Mouse (Mus musculus) cerebellum, adult 9-11 months (tissue): ENCODE results near the gene Tnfaip1.
"Not testable (repeated sequence)": the region's sequence is repeated elsewhere in the genome, so short reads cannot be mapped to it uniquely, and the experiment has no call there.

ENCODE experiments used
- DNase-seq: peaks from one replicate; pipeline ENCODE4 v3.0.0; 2022

Gene Tnfaip1

DNA sequence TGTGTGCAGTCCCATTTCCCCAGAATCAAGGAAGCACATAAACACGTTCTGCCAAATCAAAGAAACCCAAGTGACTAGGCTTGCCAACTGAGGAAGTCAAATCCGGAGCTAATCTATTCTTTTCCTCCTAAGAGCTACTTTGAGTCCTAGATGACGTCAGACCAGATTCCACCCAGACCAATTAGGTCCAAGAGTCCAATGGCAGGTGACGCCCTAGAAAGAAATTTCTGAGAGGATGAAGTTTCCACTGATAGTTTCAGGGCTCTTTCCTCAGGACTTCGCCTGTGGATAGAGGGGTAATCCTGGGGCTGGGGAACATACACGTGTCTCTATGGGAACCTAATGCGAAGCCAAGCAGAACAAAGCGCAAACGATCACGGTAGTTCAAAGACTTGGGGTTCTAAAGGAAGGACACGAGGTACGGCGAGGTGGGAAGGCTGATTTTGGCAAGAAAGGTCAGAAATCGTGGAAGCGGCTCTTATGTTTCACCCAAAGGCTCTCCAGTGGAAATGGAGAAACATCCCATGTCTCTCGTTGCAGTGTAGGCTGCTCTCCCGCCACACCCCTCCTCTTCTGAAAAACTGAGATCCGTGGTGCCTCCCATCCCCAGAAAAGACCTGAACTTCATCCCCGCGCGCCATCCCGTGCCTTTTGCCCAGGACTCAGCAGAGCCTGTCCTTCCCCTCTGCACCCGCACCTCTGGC lies 604 bp downstream of the Tnfaip1 start:
- DNase-seq, result peak; percentile 60

- DNase-seq, result no peak
Measured at GRCm38 (mm10) chr11:78534516-78534915, 1.6 kb downstream of the Tnfaip1 start.

- not testable (repeated sequence) for DNase-seq
Measured at GRCm38 (mm10) chr11:78531515-78531914, 4.6 kb downstream of the Tnfaip1 start.

DNA sequence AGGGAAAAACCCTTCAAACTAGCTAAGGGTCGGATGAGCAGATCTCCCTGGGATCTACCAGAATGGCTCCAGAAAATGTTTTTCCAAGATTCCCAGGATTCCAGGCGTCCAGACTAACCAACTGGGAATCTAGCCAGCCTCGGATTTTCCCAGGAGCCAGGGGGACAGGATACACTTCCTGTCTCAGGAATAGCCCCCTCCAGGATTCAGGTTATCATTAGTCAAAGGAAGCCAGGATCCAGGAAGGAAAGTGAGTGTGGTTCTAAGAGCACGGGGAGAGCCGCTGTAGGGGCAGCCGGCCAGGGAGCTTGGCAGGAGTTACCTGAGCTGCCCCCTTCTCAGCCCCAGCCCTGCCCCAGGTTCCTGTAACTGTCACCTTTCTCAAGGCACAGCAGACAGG lies 5.1 kb downstream of the Tnfaip1 start:
- no peak for DNase-seq

DNA sequence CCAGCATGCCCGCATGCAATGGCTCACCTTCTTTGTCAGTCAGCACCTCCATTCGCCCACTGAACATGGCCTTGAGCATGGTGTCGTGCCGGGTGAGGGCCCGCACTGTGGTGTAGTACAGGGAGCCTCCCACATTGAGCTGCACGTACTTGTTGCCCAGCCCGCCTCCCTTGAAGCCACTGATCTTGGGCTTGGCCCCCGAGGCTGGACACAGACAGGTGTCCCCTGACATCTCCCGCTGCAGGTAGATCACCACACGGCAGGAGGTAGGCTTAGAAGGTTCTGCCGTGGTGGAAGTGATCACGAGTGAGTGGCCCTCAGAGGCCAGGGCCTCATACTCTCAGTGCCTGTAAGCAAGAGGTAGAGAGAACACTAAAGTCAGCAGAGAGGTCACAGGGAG lies 6.1 kb downstream of the Tnfaip1 start:
- no peak for DNase-seq

DNA sequence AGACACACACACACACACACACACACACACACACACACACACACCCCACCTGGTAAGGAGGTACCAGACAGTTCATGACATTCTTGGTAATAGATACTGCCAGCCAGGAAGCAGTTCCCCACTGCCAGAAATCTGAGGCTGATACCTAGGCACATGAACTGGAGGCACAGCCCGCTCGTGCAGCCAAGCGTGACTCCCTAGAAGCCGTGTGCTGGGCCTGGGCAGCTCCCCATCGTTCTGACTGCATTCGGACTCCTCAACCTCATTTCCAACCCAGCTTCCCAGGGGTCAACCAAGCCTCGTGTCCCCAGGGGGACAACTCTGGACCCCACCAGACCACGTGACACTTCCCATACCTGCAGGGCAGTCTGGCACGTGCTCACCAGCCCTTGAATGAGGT lies 7.4 kb downstream of the Tnfaip1 start:
- no peak for DNase-seq

GRCm38 (mm10) chr11:78524838-78525237 lies 11.3 kb downstream of the Tnfaip1 start:
- DNase-seq, result no peak

GRCm38 (mm10) chr11:78523241-78523955 lies 12.7 kb downstream of the Tnfaip1 start:
- no peak for DNase-seq

GRCm38 (mm10) chr11:78522481-78522997 lies 13.6 kb downstream of the Tnfaip1 start:
- DNase-seq, result no peak

- no peak for DNase-seq
Measured at GRCm38 (mm10) chr11:78521880-78522279, 14.3 kb downstream of the Tnfaip1 start.

- no peak for DNase-seq
Measured at GRCm38 (mm10) chr11:78518931-78519330, 17.2 kb downstream of the Tnfaip1 start.

GRCm38 (mm10) chr11:78515549-78516325 lies 20.4 kb downstream of the Tnfaip1 start:
- DNase-seq, result no peak

DNA sequence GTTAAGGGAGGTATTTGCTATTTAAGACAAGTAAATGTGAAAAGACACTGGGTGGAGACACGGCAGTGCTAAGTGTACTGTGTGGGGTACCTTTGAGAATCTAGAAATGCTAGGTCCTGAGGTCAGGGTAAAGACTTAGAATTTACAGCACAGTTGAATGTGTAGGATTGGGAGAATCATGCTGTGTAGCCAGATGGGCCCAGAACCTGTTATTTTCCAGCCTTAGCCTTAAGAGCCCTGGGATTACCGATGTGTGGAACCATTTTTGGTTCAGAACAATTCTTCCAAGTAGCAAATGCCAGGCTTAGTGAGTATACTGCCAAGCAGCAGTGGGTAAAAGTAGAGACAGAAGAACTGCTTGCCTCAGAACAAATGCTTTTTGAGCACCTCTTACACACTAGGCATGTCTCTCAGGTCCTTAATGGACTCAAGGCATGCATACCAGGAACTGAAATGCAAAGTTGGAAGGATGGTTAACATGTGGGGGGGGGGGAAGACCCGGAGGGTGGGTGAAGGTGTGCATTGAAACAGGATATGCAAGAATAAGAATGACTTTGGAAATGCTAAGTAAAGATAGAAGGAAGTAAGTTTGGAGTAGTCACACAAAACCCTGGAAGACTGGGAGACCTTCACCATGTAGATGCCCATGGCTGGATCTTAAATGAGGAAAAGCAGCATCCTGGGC lies 22.9 kb downstream of the Tnfaip1 start:
- DNase-seq, result no peak

DNA sequence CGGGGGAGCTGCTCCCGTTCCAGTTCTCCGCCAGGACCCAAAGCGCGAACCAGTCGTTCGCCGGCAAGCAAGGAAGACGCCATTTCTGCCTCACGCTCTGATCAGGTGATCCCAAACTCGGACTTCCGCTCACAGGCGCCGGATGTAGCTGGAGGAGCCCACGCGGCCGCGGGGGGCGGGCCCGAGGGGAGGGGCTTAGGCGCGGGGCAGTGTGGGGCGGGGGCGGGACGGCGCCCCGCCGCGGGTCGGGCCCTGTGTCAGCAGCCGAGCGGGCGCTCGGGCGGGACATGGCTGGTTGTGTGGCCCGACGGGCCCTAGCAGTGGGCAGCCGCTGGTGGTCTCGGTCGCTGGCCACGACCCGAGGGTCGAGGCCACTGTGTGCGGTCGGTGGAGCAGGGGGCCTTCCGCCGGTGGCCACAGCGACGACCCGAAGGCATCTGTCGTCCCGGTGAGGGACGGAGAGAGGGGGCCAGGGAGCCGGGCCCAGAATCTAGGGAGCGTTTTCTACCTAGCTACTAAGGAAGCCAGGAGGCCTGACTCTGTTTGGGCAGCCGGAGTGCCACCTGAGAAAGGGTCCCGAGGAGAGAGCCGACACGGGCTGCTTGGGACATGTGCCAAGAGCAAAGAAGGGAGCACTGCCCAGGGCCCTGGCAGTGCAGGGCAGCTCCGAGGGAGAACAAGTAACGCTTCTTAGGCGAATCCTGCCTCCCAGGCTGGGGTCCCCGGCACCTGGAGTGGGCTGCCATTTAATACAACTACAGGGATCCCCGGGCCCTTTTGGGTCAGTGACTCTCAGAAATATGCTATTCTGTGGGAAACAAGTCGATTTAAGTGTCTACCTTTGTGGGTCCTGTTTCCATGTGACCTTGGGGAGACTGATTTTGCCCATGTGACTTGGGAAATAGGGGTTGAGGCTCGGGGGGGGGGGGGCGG lies 23.8 kb downstream of the Tnfaip1 start, which contains the start of the genes Tmem199 and Poldip2:
Tmem199 (minus strand) TSS at position 148 of the 933 bp plus-strand sequence.
Poldip2 (plus strand) TSS at position 169 of the 933 bp plus-strand sequence.
- DNase-seq, result peak; percentile 90

GRCm38 (mm10) chr11:78509148-78509547 lies 27.0 kb downstream of the Tnfaip1 start:
- DNase-seq, result no peak

DNA sequence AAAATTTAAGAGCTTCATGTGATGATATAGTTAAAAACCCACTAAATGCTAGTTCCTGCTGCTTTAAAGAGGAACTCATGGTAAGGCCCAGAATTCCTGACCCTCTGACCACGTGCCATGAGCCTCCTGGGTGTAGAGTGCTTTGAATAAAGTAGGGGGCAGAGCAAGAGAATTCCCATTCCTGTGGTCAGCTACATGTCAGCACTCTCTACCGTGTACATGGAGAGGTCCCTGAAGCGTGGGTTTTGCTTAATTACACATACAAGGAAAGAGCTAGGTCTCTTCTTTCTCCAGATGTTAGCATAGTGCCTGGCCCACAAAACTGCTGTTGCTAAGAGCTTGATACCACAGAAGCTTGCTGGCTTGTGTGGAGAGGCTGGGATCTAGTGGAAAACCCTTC lies 30.7 kb downstream of the Tnfaip1 start:
- DNase-seq, result no peak

GRCm38 (mm10) chr11:78502909-78503650 lies 33.1 kb downstream of the Tnfaip1 start, which contains the start of gene Sebox:
Sebox (plus strand) TSS chr11:78503447.
- peak; percentile 94 for DNase-seq

- peak; percentile 55 for DNase-seq
Measured at GRCm38 (mm10) chr11:78501529-78501928, 34.6 kb downstream of the Tnfaip1 start.

- DNase-seq, result peak; percentile 42
Measured at GRCm38 (mm10) chr11:78500623-78501202, 35.4 kb downstream of the Tnfaip1 start.

DNA sequence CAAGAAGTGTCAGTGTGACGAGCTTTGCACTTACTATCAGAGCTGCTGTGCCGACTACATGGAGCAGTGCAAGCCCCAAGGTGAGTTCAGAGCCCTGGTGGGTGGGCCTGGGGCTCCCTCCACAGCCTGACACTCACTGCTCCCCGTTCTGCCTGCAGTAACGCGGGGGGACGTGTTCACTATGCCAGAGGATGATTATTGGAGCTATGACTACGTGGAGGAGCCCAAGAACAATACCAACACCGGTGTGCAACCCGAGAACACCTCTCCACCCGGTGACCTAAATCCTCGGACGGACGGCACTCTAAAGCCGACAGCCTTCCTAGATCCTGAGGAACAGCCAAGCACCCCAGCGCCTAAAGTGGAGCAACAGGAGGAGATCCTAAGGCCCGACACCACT lies 36.6 kb downstream of the Tnfaip1 start:
- DNase-seq, result peak; percentile 53
